ENCODE assay signal across 11 mouse cellular contexts in the genomic region with DNA sequence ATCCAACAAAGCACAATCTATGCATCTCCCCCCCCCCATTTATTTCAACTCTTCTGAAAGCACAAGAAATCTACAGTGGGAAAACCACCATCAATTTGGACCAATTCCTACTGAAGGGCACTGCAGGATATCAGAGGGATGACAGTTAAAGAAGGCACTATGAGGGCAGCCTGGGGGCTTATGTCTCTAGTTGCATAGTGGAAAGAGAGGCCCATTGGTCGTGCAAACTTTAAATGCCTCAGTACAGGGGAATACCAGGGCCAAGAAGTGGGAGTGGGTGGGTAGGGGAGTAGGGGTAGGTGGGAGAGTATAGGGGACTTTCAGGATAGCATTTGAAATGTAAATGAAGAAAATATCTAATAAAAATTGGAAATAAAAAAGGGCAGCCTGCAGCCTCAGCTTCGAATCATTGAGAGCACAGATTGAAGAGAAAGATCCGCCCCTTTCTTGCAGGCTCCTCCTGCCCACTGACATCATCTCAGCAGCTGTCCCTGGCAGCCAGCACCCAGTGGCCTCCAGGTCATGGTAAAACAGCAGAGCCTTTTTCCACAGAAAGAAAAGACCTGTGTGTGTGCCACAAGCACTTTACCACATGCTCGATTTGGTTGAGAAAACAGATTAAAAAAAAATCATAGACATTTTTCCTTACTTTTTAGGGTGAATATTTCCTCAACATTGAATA.
DNase-seq lines count a peak whose midpoint lies in the region; ATAC-seq lines count a peak whose summit lies in the region.
"Had no signal": no experiment of that assay in that cellular context is flagged by ENCODE, and none has a peak within 500 bp of the region (broad histone marks: within the 10 kb centered on the region; RNA-seq: fewer than 3 reads in every experiment).

No protein-coding gene starts in this region.

- H3K36me3 ChIP-seq in heart, embryonic 10.5 days, result no peaks in the 10 kb centered on the region
- no peaks in the 10 kb centered on the region for H3K36me3 ChIP-seq in neural tube, embryonic 12.5 days
- no peaks in the 10 kb centered on the region for H3K36me3 ChIP-seq in neural tube, embryonic 15.5 days
- no peaks in the 10 kb centered on the region for H3K36me3 ChIP-seq in forebrain, embryonic 13.5 days (ENCODE audit: poor library complexity, severe bottlenecking)
- no peaks in the 10 kb centered on the region for H3K36me3 ChIP-seq in hindbrain, embryonic 14.5 days (replicated peaks; ENCODE audit: control insufficient read depth, insufficient read depth)

- H3K27me3 ChIP-seq in heart, embryonic 10.5 days (ENCODE audit: insufficient read depth, poor library complexity, severe bottlenecking), result no peaks in the 10 kb centered on the region
- no peaks in the 10 kb centered on the region for H3K27me3 ChIP-seq in neural tube, embryonic 12.5 days (replicated peaks)
- H3K27me3 ChIP-seq in neural tube, embryonic 15.5 days (replicated peaks), result no peaks in the 10 kb centered on the region
- H3K27me3 ChIP-seq in forebrain, embryonic 13.5 days, result no peaks in the 10 kb centered on the region
- no peaks in the 10 kb centered on the region for H3K27me3 ChIP-seq in hindbrain, embryonic 14.5 days (ENCODE audit: control insufficient read depth, insufficient read depth, low read length)
- H3K27me3 ChIP-seq: megakaryocyte, embryonic 14.5 days had no signal

- 61% methylated on average over 4 of the region's 4 CpGs for WGBS in heart, embryonic 10.5 days
- WGBS in neural tube, embryonic 12.5 days, result 53% methylated on average over 4 of the region's 4 CpGs
- 49% methylated on average over 4 of the region's 4 CpGs for WGBS in neural tube, embryonic 15.5 days
- 51% methylated on average over 4 of the region's 4 CpGs for WGBS in forebrain, embryonic 13.5 days
- 63% methylated on average over 4 of the region's 4 CpGs for WGBS in hindbrain, embryonic 14.5 days

- no peak overlapping the region for H3K4me2 ChIP-seq in neural tube, embryonic 12.5 days (replicated peaks)
- no peak overlapping the region for H3K4me2 ChIP-seq in neural tube, embryonic 15.5 days
- H3K4me2 ChIP-seq in forebrain, embryonic 13.5 days, result no peak overlapping the region
- no peak overlapping the region for H3K4me2 ChIP-seq in hindbrain, embryonic 14.5 days (replicated peaks)

- no peak overlapping the region for H3K27ac ChIP-seq in heart, embryonic 10.5 days
- H3K27ac ChIP-seq in neural tube, embryonic 12.5 days, result no peak overlapping the region
- H3K27ac ChIP-seq in neural tube, embryonic 15.5 days (replicated peaks), result no peak overlapping the region
- no peak overlapping the region for H3K27ac ChIP-seq in forebrain, embryonic 13.5 days
- H3K27ac ChIP-seq in hindbrain, embryonic 14.5 days, result no peak overlapping the region
- H3K27ac ChIP-seq: left cerebral cortex, adult 2 months had no signal

- no peaks in the 10 kb centered on the region for H3K4me1 ChIP-seq in heart, embryonic 10.5 days
- H3K4me1 ChIP-seq in neural tube, embryonic 12.5 days, result no peaks in the 10 kb centered on the region
- no peaks in the 10 kb centered on the region for H3K4me1 ChIP-seq in neural tube, embryonic 15.5 days
- H3K4me1 ChIP-seq in forebrain, embryonic 13.5 days, result no peaks in the 10 kb centered on the region
- H3K4me1 ChIP-seq in hindbrain, embryonic 14.5 days (replicated peaks; ENCODE audit: control insufficient read depth, insufficient read depth, low read length), result no peaks in the 10 kb centered on the region
- H3K4me1 ChIP-seq: megakaryocyte, embryonic 14.5 days had no signal

- no peaks in the 10 kb centered on the region for H3K9me3 ChIP-seq in heart, embryonic 10.5 days
- no peaks in the 10 kb centered on the region for H3K9me3 ChIP-seq in neural tube, embryonic 12.5 days
- no peaks in the 10 kb centered on the region for H3K9me3 ChIP-seq in neural tube, embryonic 15.5 days (replicated peaks)
- no peaks in the 10 kb centered on the region for H3K9me3 ChIP-seq in forebrain, embryonic 13.5 days (replicated peaks)
- H3K9me3 ChIP-seq in hindbrain, embryonic 14.5 days (ENCODE audit: control insufficient read depth, low read length), result no peaks in the 10 kb centered on the region
- H3K9me3 ChIP-seq: megakaryocyte, embryonic 14.5 days had no signal

- no peak overlapping the region for H3K4me3 ChIP-seq in heart, embryonic 10.5 days
- no peak overlapping the region for H3K4me3 ChIP-seq in neural tube, embryonic 12.5 days
- H3K4me3 ChIP-seq in neural tube, embryonic 15.5 days (replicated peaks), result no peak overlapping the region
- no peak overlapping the region for H3K4me3 ChIP-seq in forebrain, embryonic 13.5 days
- no peak overlapping the region for H3K4me3 ChIP-seq in hindbrain, embryonic 14.5 days (replicated peaks; ENCODE audit: low read length)
- H3K4me3 ChIP-seq: left cerebral cortex, adult 2 months; megakaryocyte, embryonic 14.5 days had no signal

- DNase-seq in heart, postnatal 4 days, result peak; percentile 10
- no peak for DNase-seq in heart, embryonic 10.5 days (ENCODE audit: low spot score)
- DNase-seq in retina, embryonic 14.5 days (ENCODE audit: low spot score), result peak; percentile 12
- no peak for DNase-seq in hindbrain, embryonic 14.5 days (ENCODE audit: low spot score)
- DNase-seq: thymus, postnatal 25 days had no signal

- ATAC-seq in neural tube, embryonic 12.5 days (ENCODE audit: low FRiP score, low read depth), result 0 out of 2 replicates have a peak, but pooled peaks have one; percentile 48
- no peak for ATAC-seq in neural tube, embryonic 15.5 days (ENCODE audit: low FRiP score)
- peak; percentile 61; the same call in 1 of the 2 replicates for ATAC-seq in forebrain, embryonic 13.5 days
- no peak for ATAC-seq in megakaryocyte progenitor cell, adult 5-6 weeks (replicated peaks; ENCODE audit: poor library complexity)
- ATAC-seq in hindbrain, embryonic 14.5 days (ENCODE audit: low FRiP score), result no peak

- H3K9ac ChIP-seq in neural tube, embryonic 12.5 days, result no peak overlapping the region
- no peak overlapping the region for H3K9ac ChIP-seq in neural tube, embryonic 15.5 days (replicated peaks)
- no peak overlapping the region for H3K9ac ChIP-seq in forebrain, embryonic 13.5 days
- no peak overlapping the region for H3K9ac ChIP-seq in hindbrain, embryonic 14.5 days

Comparison
In these comparisons a context has a peak if more than half of its experiments do, and no peak if none do; other contexts are left out.
1. DNase-seq: peak in heart, postnatal 4 days (single experiment) and retina, embryonic 14.5 days (single experiment); none in heart, embryonic 10.5 days (single experiment) and hindbrain, embryonic 14.5 days (single experiment).
2. ATAC-seq: peak in neural tube, embryonic 12.5 days (single experiment) and forebrain, embryonic 13.5 days (single experiment); none in neural tube, embryonic 15.5 days (single experiment), megakaryocyte progenitor cell, adult 5-6 weeks (single experiment) and hindbrain, embryonic 14.5 days (single experiment).